Mouse (Mus musculus): ENCODE data around the gene Acyp1. TPM values are rescaled to one million over a fixed set of nuclear protein-coding genes. Genes with fewer than 3 reads are reported as not detected.

The Acyp1 gene
- polyA plus RNA-seq, 1 experiment, result 3.9 TPM

GRCm38 (mm10) chr12:85303256-85303655, 15.0 kb upstream of the Acyp1 start:
- no peaks in the 10 kb centered on the region for H3K27me3 ChIP-seq (ENCODE audit: control insufficient read depth, insufficient read depth, low read length)
- H3K4me3 ChIP-seq (ENCODE audit: extremely low read depth, insufficient read depth, insufficient read length), result no peak overlapping the region
- peaks cover 26% of the 10 kb centered on the region for H3K36me3 ChIP-seq (ENCODE audit: control insufficient read depth, insufficient read depth, low read length)
- 96% methylated on average over 2 of the region's 2 CpGs for WGBS
- no peak overlapping the region for H3K27ac ChIP-seq (ENCODE audit: insufficient read depth, low read length)
- no peak for DNase-seq (ENCODE audit: low read depth in 1 of 2, low spot score in 2 of 2)
- H3K4me1 ChIP-seq (ENCODE audit: control insufficient read depth, insufficient read depth, insufficient read length), result peaks cover 6% of the 10 kb centered on the region; the same call in 1 of the 2 replicates
- TF ChIP-seq POLR2A (IDR thresholded peaks at IDR 0.05; ENCODE audit: low read depth, low read length), result no peak
- no peak for TF ChIP-seq CTCF (IDR thresholded peaks at IDR 0.05; ENCODE audit: extremely low read depth, insufficient read depth, insufficient read length, insufficient replicate concordance)

GRCm38 (mm10) chr12:85298835-85299180, 10.6 kb upstream of the Acyp1 start:
- no peaks in the 10 kb centered on the region for H3K4me1 ChIP-seq (ENCODE audit: control insufficient read depth, insufficient read depth, insufficient read length)
- no peak overlapping the region for H3K4me3 ChIP-seq (ENCODE audit: extremely low read depth, insufficient read depth, insufficient read length)
- no peaks in the 10 kb centered on the region for H3K27me3 ChIP-seq (ENCODE audit: control insufficient read depth, insufficient read depth, low read length)
- TF ChIP-seq CTCF (IDR thresholded peaks at IDR 0.05; ENCODE audit: extremely low read depth, insufficient read depth, insufficient read length, insufficient replicate concordance) (no peak), POLR2A (IDR thresholded peaks at IDR 0.05; ENCODE audit: low read depth, low read length) (no peak)
- WGBS, result 83% methylated on average over 1 of the region's 1 CpGs
- no peak overlapping the region for H3K27ac ChIP-seq (ENCODE audit: insufficient read depth, low read length)
- no peak for DNase-seq (ENCODE audit: low read depth in 1 of 2, low spot score in 2 of 2)
- peaks cover 17% of the 10 kb centered on the region for H3K36me3 ChIP-seq (ENCODE audit: control insufficient read depth, insufficient read depth, low read length)

GRCm38 (mm10) chr12:85298127-85298834, 10.0 kb upstream of the Acyp1 start:
- WGBS, result 84% methylated on average over 11 of the region's 11 CpGs
- H3K4me3 ChIP-seq (ENCODE audit: extremely low read depth, insufficient read depth, insufficient read length), result no peak overlapping the region
- H3K27me3 ChIP-seq (ENCODE audit: control insufficient read depth, insufficient read depth, low read length), result no peaks in the 10 kb centered on the region
- no peaks in the 10 kb centered on the region for H3K4me1 ChIP-seq (ENCODE audit: control insufficient read depth, insufficient read depth, insufficient read length)
- TF ChIP-seq CTCF (IDR thresholded peaks at IDR 0.05; ENCODE audit: extremely low read depth, insufficient read depth, insufficient read length, insufficient replicate concordance) (no peak), POLR2A (IDR thresholded peaks at IDR 0.05; ENCODE audit: low read depth, low read length) (no peak)
- no peak overlapping the region for H3K27ac ChIP-seq (ENCODE audit: insufficient read depth, low read length)
- H3K36me3 ChIP-seq (ENCODE audit: control insufficient read depth, insufficient read depth, low read length), result peaks cover 15% of the 10 kb centered on the region
- no peak for DNase-seq (ENCODE audit: low read depth in 1 of 2, low spot score in 2 of 2)

DNA sequence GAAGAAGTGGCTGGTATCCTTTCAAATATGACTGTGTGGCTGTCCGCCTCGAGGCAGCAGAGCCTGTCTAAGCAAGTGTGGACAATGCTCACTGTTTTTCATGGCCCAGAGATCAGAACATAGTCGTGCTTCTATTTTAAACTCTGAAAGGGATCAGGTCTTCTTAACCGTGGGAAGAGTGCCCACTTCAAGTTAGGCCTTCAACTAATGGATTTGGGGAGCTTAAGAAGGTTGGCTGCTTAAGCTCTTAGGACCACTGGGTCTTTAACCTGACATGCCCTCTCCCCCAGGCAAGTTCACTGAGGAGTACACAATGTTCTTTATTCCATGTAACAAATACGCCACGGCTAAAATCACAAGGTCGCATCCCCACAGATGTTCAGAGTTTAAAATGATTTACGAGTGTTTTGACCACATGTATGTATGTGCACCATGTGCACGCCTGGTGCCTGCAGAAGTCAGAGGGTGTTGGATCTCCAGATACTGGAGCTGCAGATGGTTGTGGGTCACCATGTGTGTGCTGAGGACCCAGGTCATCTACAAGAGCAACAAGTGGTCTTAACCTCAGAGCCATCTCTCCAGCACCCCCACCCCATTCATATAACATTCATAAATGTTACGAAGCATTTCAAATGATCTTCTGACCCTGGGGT, 9.2 kb upstream of the Acyp1 start:
- no peak overlapping the region for H3K4me3 ChIP-seq (ENCODE audit: extremely low read depth, insufficient read depth, insufficient read length)
- WGBS, result 74% methylated on average over 10 of the region's 10 CpGs
- no peak overlapping the region for H3K27ac ChIP-seq (ENCODE audit: insufficient read depth, low read length)
- H3K4me1 ChIP-seq (ENCODE audit: control insufficient read depth, insufficient read depth, insufficient read length), result no peaks in the 10 kb centered on the region
- TF ChIP-seq CTCF (IDR thresholded peaks at IDR 0.05; ENCODE audit: extremely low read depth, insufficient read depth, insufficient read length, insufficient replicate concordance) (no peak), POLR2A (IDR thresholded peaks at IDR 0.05; ENCODE audit: low read depth, low read length) (no peak)
- no peak for DNase-seq (ENCODE audit: low read depth in 1 of 2, low spot score in 2 of 2)
- no peaks in the 10 kb centered on the region for H3K27me3 ChIP-seq (ENCODE audit: control insufficient read depth, insufficient read depth, low read length)
- peaks cover 13% of the 10 kb centered on the region for H3K36me3 ChIP-seq (ENCODE audit: control insufficient read depth, insufficient read depth, low read length)

- 87% methylated on average over 5 of the region's 5 CpGs for WGBS
- no peaks in the 10 kb centered on the region for H3K27me3 ChIP-seq (ENCODE audit: control insufficient read depth, insufficient read depth, low read length)
- H3K4me1 ChIP-seq (ENCODE audit: control insufficient read depth, insufficient read depth, insufficient read length), result no peaks in the 10 kb centered on the region
- H3K36me3 ChIP-seq (ENCODE audit: control insufficient read depth, insufficient read depth, low read length), result peaks cover 12% of the 10 kb centered on the region
- no peak overlapping the region for H3K4me3 ChIP-seq (ENCODE audit: extremely low read depth, insufficient read depth, insufficient read length)
- H3K27ac ChIP-seq (ENCODE audit: insufficient read depth, low read length), result no peak overlapping the region
- TF ChIP-seq POLR2A (IDR thresholded peaks at IDR 0.05; ENCODE audit: low read depth, low read length) (no peak), CTCF (IDR thresholded peaks at IDR 0.05; ENCODE audit: extremely low read depth, insufficient read depth, insufficient read length, insufficient replicate concordance) (no peak)
- no peak for DNase-seq (ENCODE audit: low read depth in 1 of 2, low spot score in 2 of 2)
These were observed 8.7 kb upstream of the Acyp1 start for GRCm38 (mm10) chr12:85296915-85297314.

- H3K4me1 ChIP-seq (ENCODE audit: control insufficient read depth, insufficient read depth, insufficient read length), result no peaks in the 10 kb centered on the region
- DNase-seq (ENCODE audit: low read depth in 1 of 2, low spot score in 2 of 2), result no peak
- no peak overlapping the region for H3K27ac ChIP-seq (ENCODE audit: insufficient read depth, low read length)
- WGBS, result 84% methylated on average over 2 of the region's 2 CpGs
- no peaks in the 10 kb centered on the region for H3K27me3 ChIP-seq (ENCODE audit: control insufficient read depth, insufficient read depth, low read length)
- TF ChIP-seq POLR2A (IDR thresholded peaks at IDR 0.05; ENCODE audit: low read depth, low read length) (no peak), CTCF (IDR thresholded peaks at IDR 0.05; ENCODE audit: extremely low read depth, insufficient read depth, insufficient read length, insufficient replicate concordance) (no peak)
- no peak overlapping the region for H3K4me3 ChIP-seq (ENCODE audit: extremely low read depth, insufficient read depth, insufficient read length)
- H3K36me3 ChIP-seq (ENCODE audit: control insufficient read depth, insufficient read depth, low read length), result peaks cover 3% of the 10 kb centered on the region; the same call in 1 of the 2 replicates
These were observed 7.3 kb upstream of the Acyp1 start for GRCm38 (mm10) chr12:85295506-85295905.

- no peak for TF ChIP-seq POLR2A (IDR thresholded peaks at IDR 0.05; ENCODE audit: low read depth, low read length)
- no peak for TF ChIP-seq CTCF (IDR thresholded peaks at IDR 0.05; ENCODE audit: extremely low read depth, insufficient read depth, insufficient read length, insufficient replicate concordance)
- no peak for DNase-seq (ENCODE audit: low read depth in 1 of 2, low spot score in 2 of 2)
- Histone ChIP-seq H3K27me3 (ENCODE audit: control insufficient read depth, insufficient read depth, low read length) (no peaks in the 10 kb centered on the region), H3K36me3 (ENCODE audit: control insufficient read depth, insufficient read depth, low read length) (no peaks in the 10 kb centered on the region), H3K4me3 (ENCODE audit: extremely low read depth, insufficient read depth, insufficient read length) (no peak overlapping the region), H3K27ac (ENCODE audit: insufficient read depth, low read length) (no peak overlapping the region), H3K4me1 (ENCODE audit: control insufficient read depth, insufficient read depth, insufficient read length) (no peaks in the 10 kb centered on the region; the same call in 1 of the 2 replicates)
These were observed 4.7 kb upstream of the Acyp1 start for GRCm38 (mm10) chr12:85292906-85293305.

Measured in spleen, adult 2 months (tissue).